Mouse (Mus musculus) cerebellum, adult 2 months (tissue): ENCODE measurements around the gene Ap3m1. TPM values are rescaled to one million over a fixed set of nuclear protein-coding genes. Genes with fewer than 3 reads are reported as not detected.

Experiments
- DNase-seq, 2 experiments: peaks; one replicate each; pipeline ENCODE4 v3.0.0; 2021
- H3K27ac ChIP-seq: fragments of 200-500 bp; 2 replicates; pipeline ENCODE4 v1.5.1; 2012; ENCODE audit warnings: low read length, control low read depth, inconsistent platforms; ENCODE audit not compliant: insufficient read depth
- H3K27me3 ChIP-seq: fragments of 200-500 bp; 2 replicates; pipeline ENCODE4 v1.6.1; 2012; ENCODE audit warnings: inconsistent platforms, mild to moderate bottlenecking, low read length, moderate library complexity; ENCODE audit not compliant: control insufficient read depth, insufficient read depth
- H3K4me1 ChIP-seq: fragments of 200-500 bp; 2 replicates; pipeline ENCODE4 v1.6.1; 2011; ENCODE audit warnings: low read length; ENCODE audit not compliant: control insufficient read depth, insufficient read depth
- H3K4me3 ChIP-seq: fragments of 200-500 bp; replicated peaks from 2 replicates; pipeline ENCODE3; 2011; ENCODE audit warnings: mild to moderate bottlenecking, low read depth, low read length, control low read depth; ENCODE audit not compliant: insufficient read depth
- CTCF ChIP-seq: fragments of 200-500 bp; IDR thresholded peaks from 2 replicates; pipeline ENCODE4 v1.5.1; 2011; ENCODE audit warnings: low read depth, mild to moderate bottlenecking, control low read depth, low read length, moderate library complexity, borderline replicate concordance; ENCODE audit not compliant: insufficient read depth
- POLR2A ChIP-seq: fragments of 200-500 bp; IDR thresholded peaks from 2 replicates; pipeline ENCODE4 v1.6.1; 2011; ENCODE audit warnings: low read length, control low read depth, borderline replicate concordance; ENCODE audit not compliant: insufficient read depth
- WGBS: fragments of 180-500 bp; shearing (Covaris S2); methylation state at CpG from one replicate; pipeline ENCODE4 v1.1.7; 2018; 5-methylcytosine and 5-hydroxymethylcytosine counted together
- polyA plus RNA-seq: library from polyadenylated mRNA; depleted of rRNA; stranded (reverse); fragments of >200 nt; gene quantifications from 2 replicates; pipeline ENCODE4 v1.2.3, GENCODE M21; 2012

Gene Ap3m1
- polyA plus RNA-seq, 1 experiment: 66.0 TPM

DNA sequence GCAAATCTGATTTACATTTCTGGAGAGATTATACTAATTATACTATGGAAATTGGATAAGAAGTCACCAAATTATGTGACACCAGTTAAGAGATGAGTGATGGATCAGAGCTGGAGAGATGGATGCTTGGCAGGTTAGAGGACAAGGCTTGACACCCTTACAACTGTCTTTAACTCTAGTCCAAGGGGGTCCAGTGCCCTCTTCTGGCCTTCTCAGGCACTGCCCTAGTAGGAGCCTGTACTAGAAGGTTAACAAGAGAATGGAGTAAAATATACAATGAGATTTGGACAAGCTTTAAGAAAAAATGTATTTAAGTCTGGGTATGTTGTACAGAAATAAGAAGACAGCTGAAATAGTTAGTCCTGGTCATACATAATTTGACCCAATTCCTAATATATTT, 3.4 kb downstream of the Ap3m1 start:
- Histone ChIP-seq H3K4me3 (no peak overlapping the region), H3K4me1 (no peaks in the 10 kb centered on the region), H3K27me3 (no peaks in the 10 kb centered on the region), H3K27ac (no peak overlapping the region)
- peak; percentile 27 to 28 for DNase-seq
- no peak for TF ChIP-seq POLR2A
- peak; percentile 39 for TF ChIP-seq CTCF

DNA sequence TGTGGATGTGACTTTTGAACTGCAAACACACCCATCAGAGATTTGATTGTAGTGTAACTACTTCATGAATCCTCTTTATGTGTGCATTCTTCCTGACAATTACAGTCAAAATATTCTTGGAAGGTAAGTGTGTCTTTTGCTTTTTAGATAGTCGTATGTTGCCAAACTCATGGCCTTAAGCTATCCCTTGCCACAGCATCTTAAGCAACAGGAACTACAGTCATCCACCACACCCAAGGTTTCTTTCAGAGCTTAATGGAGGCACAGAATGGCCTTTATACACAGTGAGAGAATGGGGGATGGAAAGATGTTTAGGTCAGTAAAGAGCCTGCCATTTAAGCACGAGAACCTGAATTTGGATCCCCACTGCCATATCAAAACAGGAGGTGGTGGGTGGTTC, 4.5 kb downstream of the Ap3m1 start:
- DNase-seq: no peak
- no peaks in the 10 kb centered on the region for H3K27me3 ChIP-seq
- no peak overlapping the region for H3K4me3 ChIP-seq
- H3K4me1 ChIP-seq: no peaks in the 10 kb centered on the region
- 88% methylated on average over 2 of the region's 2 CpGs for WGBS
- no peak for TF ChIP-seq POLR2A
- TF ChIP-seq CTCF: no peak
- H3K27ac ChIP-seq: no peak overlapping the region

DNA sequence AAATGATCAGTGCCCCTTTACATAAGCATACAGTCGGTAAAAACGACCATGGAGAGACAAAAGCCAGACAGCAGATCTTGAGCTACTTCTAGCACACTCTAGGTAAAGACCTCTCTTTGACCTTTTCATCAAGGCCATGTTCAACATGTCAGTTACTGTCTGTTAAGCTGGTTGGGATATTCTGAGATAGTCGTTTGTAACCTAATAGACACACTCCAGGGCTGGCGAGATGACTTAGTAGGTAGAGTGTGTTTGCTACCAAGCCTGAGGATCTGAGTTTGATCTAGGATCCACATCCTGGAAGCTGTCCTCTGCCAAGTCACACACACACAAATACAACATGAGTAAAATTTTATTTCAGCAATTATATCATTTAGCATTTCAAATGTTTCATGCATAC, 12.7 kb downstream of the Ap3m1 start:
- Histone ChIP-seq H3K4me3 (no peak overlapping the region), H3K4me1 (no peaks in the 10 kb centered on the region), H3K27ac (no peak overlapping the region), H3K27me3 (no peaks in the 10 kb centered on the region)
- no peak for DNase-seq
- TF ChIP-seq POLR2A (no peak), CTCF (no peak)
- WGBS: 88% methylated on average over 4 of the region's 4 CpGs

GRCm38 (mm10) chr14:21039077-21039476, 13.2 kb downstream of the Ap3m1 start:
- DNase-seq: no peak
- 88% methylated on average over 12 of the region's 12 CpGs for WGBS
- Histone ChIP-seq H3K4me3 (no peak overlapping the region), H3K27ac (no peak overlapping the region), H3K4me1 (no peaks in the 10 kb centered on the region), H3K27me3 (no peaks in the 10 kb centered on the region)
- no peak for TF ChIP-seq CTCF
- no peak for TF ChIP-seq POLR2A

- Histone ChIP-seq H3K27ac (no peak overlapping the region), H3K4me3 (no peak overlapping the region)
- TF ChIP-seq POLR2A: no peak
- no peak for TF ChIP-seq CTCF
Observed at GRCm38 (mm10) chr14:21034791-21035190, 17.5 kb downstream of the Ap3m1 start.

DNA sequence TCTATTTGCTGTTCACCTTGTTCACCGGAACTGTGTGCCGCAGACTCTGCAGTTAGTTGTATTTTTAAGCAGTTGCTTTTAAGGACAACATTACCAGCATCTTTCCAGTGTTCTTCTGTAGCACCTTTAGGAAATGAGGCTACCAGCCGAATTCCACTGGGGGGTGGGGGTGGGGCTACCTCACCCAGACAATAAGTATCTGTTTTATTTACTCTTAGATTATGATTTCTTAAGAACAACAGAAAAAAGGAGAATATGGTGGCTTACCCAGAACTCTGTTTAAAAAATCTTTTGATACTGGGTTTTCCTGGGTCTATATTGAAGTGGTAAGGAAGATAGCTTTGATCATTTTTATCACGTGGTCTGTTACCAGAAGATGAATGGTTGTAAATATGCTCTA, 18.0 kb downstream of the Ap3m1 start:
- TF ChIP-seq POLR2A: no peak
- TF ChIP-seq CTCF: no peak
- no peaks in the 10 kb centered on the region for H3K27me3 ChIP-seq
- H3K27ac ChIP-seq: no peak overlapping the region
- H3K4me1 ChIP-seq: no peaks in the 10 kb centered on the region
- WGBS: 89% methylated on average over 4 of the region's 4 CpGs
- H3K4me3 ChIP-seq: no peak overlapping the region
- no peak for DNase-seq

More at GRCm38 (mm10) chr14:21034791-21035190, 17.5 kb downstream of the Ap3m1 start:
- H3K4me1 ChIP-seq: no peaks in the 10 kb centered on the region
- WGBS: 94% methylated on average over 3 of the region's 3 CpGs
- no peaks in the 10 kb centered on the region for H3K27me3 ChIP-seq
- no peak for DNase-seq

GRCm38 (mm10) chr14:21031783-21032511, 20.4 kb downstream of the Ap3m1 start:
- TF ChIP-seq POLR2A: no peak
- Histone ChIP-seq H3K27ac (no peak overlapping the region), H3K4me1 (no peaks in the 10 kb centered on the region), H3K27me3 (no peaks in the 10 kb centered on the region), H3K4me3 (no peak overlapping the region)
- 68% methylated on average over 6 of the region's 6 CpGs for WGBS
- no peak for DNase-seq

DNA sequence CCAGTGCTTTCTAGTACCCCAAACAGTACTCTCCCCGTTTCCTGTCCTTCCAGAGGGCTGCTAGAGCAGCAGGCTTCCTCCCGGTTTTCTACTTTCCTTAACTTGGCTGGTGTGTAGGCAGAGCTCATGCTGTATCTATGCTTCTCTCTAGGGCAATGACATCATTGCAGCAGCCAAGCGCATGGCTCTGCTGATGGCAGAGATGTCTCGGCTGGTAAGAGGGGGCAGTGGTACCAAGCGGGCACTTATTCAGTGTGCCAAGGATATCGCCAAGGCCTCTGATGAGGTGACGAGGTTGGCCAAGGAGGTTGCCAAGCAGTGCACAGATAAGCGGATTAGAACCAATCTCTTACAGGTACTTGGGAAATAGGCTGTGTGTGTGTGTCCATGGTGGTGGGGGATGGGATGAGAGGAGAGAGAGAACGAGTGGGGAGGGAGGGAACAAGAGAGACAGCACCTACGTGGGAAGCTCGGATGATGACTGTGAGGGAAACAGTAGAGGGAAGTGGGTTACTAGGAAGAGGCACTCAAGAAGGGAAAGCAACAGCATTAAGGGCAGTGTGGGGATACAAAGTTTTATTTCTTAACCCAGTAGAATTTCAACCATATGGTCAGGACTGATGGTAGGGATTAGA, 23.2 kb downstream of the Ap3m1 start:
- H3K4me1 ChIP-seq: no peaks in the 10 kb centered on the region
- no peak overlapping the region for H3K4me3 ChIP-seq
- no peak for DNase-seq
- TF ChIP-seq CTCF (no peak), POLR2A (no peak)
- WGBS: 71% methylated on average over 11 of the region's 11 CpGs
- no peaks in the 10 kb centered on the region for H3K27me3 ChIP-seq
- H3K27ac ChIP-seq: no peak overlapping the region; the same call in 1 of the 2 replicates
